Mouse (Mus musculus) retina, adult 2 months (tissue): ENCODE data around the gene Rnf10.
"Not testable (repeated sequence)": the region's sequence is repeated elsewhere in the genome, so short reads cannot be mapped to it uniquely, and the experiment has no call there.

Experiments
- DNase-seq: peaks from one replicate; pipeline ENCODE4 v3.0.0-alpha.2; 2012; ENCODE audit warnings: low read depth, low spot score

Rnf10 gene

DNA sequence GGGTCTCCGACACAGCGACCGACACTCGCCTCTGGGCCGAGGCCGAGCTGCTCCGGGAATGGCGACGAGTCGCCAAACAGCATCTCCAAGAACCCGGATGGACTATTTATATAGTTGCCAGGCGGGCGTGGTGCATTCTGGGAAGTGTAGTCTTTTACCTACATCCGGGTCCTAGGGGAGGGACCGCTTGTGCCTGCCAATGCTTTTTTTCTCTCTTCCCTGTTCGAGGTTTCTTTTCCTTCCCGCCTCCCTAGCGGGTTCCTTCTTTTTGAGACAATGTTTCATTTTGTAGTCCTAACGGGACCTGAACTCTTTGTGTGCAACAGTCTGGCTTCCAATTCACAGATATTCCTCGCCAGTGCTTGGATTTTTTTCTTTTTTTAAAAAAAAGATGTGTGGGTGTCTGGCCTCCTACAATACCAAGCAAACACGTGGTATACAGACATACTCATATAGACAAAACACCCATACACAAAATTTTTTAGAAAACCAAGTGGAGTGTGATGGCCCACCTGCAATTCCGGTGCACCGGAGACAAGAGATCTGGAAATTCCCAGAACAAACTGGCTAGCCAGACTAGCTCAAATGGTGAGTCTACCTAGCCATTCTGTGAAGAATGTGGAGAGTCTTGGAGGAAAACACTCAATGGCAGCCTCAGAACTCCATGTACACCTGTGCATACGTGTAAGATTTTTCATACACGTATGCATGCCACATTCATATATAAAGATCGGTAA is at the start of gene Rnf10:
Gene Rnf10 (minus strand): TSS at position 87 of the 737 bp plus-strand sequence.
- peak; percentile 94 for DNase-seq

DNA sequence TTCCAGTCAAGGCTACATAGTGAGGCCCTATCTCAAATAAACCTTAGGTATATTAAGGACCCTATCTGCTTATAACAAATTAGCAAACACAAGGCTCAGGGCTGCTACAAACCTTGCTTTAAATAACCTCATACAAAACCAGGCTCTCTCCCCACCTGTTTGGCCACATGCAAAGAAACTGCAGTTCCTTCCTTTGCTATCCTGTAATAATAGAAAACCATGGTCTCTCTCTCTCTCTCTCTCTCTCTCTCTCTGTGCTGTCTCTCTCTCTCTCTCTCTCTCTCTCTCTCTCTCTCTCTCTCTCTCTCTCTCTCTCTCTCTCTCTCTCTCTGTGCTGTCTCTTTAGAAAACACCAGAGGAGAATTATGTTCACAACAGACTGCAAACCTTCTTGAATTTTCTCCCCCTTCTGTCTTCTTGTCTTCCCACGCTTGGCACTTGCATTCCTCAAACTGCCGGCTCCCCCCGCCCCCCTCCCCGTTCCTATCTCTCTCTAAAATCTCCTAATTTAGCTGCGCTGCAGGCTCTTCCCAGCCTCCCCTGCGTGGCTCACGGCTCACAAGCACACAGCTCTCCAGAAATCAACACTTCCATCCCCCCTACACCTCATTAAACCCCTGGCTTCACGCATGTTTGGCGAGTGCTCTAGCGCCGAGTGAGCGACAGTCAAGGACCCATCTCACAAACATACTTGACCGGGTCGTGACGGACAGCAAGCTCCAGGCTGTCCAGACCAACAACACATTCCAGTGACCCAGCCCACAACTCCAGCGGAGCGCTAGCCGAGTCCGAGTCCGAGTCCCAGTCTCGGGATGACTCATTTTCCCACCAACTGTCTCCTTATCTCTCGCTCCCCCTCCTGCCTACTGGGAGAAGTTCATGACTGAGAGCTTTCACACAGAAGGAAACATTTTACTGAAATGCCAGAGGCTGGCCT is 46.6 kb upstream of the Rnf10 start:
- DNase-seq, result no peak

DNA sequence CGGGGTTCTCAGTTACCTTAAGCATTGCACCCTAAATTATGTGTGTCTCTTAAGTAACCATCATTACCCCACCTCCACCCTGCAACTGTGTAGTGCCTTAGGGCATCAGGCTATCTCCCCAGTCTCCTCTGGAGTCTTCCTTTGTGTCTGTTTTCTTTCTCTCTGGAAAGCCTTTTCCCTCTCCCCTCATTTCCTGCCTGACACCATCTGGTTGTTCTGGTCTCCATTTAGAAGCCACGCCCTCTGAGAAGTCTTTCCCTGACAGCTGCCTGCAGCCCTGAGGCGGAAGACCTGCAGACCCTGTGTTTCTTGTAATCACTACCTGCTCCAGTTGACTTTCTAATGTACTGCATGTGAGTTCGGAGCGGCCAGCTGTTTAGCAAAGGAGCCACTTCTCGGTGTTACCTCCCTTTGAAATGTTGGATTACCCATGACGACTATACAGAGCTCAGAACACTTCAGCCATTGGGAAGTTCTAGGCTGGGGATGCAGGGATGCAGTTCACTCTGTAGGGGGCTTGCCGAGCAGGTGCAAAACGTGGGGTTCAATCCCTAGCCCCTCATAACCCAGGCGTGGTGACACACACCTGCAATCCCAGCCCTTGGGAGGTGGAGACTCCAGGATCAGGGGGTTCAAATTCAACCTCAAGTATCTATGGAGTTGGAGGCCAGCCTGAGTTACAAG is 45.1 kb upstream of the Rnf10 start:
- no peak for DNase-seq

DNA sequence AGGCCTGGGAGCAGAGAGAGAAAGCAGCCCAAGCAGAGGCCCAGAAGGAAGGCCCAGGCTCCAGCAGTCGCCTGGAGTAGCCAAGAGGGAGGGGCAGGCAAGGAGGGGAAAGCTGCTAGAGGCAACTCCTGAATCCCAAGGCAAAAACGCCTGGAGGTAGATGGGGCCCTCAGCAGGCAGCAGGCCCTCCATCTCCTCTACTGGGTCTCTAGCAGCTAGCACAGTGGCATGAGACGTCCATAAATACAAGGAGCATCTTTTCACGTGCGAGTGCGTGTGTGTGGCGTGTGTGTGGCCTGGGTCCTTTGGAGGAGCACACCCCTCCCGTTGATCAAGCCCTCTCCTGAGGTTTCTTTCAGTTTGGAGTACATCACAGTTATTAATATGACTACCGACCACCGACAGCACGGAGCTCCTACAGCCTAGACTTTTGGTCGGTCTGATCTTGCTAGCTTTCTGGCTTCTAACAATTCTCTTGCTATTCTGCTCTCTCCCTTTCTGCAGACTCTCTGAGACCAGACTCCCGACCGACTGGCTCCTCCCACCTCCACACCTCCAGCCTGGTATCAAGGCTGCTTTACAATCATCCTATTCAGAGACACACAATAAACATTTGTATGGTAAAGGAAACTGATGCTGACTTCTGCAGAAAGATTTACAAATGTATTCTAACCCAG is 44.4 kb upstream of the Rnf10 start:
- DNase-seq, result no peak

DNA sequence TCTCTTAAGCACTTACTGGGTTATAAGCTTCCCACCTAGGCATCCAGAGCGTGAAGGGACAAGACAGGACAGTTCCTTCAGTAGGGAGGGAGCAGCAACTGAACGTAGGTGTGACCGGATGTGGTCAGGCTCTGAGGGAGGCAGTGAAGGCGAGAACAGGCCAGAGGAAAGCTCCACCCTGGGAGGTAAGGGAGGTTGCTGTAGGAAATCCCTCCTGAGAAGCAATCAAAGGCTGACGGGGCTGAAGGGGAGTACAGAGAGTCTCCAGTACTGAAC is 40.9 kb upstream of the Rnf10 start:
- DNase-seq, result no peak

DNA sequence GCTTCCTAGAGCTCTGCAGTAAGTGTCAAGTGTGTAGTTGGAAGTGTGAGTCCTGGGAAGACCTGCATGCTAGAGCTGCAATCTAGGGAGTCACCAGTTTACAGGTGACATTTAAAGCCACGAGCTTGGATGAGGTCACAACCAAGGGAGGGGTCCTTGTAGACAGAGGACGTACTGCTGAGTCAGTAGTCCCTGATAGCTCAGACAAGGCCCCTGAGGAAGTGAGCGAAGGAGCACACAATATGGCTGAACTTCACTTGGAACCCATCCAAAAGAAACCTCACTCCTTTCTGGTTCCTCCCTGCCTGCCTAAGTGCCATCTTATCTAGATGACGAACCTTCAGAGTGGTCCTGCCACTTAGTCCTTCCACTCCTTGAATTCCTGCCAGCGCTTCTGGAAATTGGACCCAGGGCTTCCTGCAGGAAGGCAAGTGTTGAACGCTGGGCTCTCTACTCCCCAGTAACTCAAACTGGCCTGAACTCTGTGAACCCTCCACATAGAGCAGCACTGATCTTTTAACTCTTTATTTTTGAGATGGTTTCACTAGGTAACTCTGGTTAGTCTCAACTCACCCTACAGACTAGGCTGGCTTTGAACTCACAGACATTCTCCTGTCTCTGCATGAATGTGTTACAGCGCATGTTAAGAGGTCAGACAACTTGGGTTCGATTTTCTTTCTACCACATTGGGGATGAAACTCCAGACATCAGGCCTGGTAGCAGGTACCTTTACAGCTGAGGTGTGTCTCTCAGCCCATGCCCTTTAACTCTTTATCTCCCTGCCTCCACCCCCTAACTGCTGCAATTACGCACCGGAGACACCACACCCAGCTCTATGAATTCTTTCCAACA is 40.3 kb upstream of the Rnf10 start:
- DNase-seq, result no peak

DNA sequence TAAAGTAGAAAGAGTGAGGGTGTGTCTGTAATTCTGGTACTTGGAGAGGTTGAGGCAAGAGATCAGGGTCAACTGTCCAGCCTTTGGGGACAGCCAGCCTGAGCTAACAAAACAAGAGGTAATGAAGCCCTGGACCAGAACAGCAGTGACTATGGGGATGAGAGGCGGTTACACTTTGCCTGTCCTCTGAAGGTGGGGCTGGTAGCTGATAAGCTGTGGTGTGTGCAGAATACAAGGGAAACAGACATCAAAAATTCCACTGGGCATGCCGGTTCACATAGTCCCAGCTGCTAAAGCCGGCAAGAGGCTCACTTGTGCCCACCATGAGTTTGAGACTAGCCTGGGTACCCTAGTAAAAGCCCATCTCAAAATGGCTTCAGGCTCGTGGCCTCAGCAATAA is 39.7 kb upstream of the Rnf10 start:
- no peak for DNase-seq

DNA sequence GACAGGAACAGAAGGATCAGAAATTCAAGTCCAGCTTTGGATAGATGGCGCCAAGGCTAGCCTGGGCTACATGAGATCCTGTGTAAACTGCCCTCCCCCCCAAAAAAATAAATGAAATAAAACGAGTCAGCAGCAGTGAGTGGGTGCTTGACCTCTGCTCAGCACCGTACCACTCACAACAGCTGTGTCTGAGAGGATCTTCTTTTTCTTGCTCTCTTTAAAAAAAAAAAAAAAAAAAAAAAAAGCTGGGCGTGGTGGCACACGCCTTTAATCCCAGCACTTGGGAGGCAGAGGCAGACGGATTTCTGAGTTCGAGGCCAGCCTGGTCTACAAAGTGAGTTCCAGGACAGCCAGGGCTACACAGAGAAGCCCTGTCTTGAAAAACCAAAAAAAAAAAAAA is 29.5 kb upstream of the Rnf10 start:
- DNase-seq, result not testable (repeated sequence)

DNA sequence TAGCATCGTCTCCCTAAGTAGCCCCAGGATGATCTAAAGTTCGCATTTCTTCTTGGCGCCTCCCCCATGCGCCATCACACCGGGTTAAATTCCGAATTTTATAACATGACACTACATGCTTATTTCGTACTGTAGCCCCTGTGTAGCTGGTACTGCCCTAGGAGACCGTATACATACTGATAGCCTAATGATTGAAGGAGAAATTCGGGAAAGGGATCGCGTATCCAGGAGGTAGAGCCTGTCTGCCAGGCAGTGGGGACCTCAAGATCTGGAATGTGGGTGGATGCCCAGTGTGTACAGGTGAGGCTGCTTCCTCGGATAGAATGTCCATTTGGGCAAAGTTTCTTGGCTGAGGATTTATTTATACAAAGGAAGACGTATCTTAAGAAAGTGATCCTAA is 28.9 kb upstream of the Rnf10 start:
- no peak for DNase-seq

DNA sequence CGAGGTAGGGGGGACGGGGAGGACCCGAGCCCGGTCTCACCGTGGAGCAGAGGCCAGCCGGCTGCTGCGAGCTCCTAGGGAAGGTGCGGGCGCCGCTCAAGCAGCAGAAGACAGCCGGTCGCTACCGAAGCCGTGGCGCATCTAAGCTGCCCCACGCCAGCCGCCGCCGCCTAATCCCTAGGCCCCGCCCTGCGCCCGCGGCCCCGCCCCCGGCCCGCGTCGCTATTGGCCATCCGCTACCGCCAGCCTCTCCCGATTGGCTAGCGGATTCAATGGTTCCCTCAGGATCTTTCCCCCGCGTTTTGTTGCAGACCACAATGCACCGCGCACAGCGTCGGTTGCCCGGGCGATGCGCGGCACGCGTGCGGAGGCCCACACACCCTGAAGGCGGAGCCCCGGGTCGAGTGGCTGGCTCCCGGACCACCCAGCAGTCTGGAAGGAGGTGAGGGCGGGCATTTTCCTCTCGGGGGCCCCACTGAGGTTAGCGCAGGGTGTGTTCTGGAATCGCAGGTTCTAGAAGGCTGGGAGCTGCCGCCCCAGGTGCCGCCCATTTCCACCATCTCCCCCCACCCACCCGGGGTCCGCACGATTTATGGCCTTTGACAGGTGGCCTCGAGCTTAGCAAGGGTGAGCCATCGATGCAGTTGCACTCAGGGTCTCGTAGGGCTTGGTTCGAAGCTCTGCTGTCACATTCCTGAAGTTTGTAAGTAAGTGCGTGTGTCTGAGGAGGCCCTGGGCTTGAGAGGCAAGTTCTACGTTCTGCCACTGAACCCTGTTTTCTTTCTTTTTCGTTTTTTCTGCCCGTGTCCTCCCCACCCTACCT is 28.3 kb upstream of the Rnf10 start, which contains the start of gene Dynll1:
Gene Dynll1 (minus strand): TSS at position 208 of the 823 bp plus-strand sequence.
- peak; percentile 99 for DNase-seq

DNA sequence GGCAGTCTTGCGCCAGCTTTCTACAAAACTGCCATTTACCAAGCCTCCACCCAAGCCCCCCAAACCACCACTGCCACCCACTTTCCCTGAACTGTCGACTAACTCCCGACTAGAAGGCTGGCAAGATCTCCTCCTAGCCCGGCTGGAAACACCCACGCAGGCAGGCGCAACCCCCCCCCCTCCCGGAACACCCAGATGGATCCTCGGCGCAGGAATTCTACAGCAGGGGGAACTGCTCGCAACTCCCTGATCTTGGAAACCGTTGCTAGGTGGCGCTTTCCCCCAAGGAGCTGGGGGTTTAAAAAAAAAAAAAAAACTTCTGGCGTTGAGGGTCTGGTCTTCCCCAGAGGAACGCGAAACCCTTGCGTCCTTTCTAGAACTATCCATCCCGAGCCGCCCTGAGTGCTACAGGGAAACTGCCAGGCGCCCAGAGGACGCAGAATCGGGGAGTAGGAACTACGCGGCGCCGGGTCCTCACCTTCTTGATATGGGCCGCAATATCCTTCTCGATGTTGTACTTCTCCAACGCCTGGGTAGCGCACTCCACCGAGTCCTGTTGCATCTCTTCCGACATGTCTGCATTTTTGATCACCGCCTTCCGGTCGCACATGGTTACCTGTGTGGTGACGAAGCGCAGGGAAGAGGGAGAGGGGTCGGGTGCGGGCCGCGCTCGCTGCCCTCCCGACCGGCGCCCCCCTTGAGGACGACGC is 27.5 kb upstream of the Rnf10 start:
- peak; percentile 37 for DNase-seq

DNA sequence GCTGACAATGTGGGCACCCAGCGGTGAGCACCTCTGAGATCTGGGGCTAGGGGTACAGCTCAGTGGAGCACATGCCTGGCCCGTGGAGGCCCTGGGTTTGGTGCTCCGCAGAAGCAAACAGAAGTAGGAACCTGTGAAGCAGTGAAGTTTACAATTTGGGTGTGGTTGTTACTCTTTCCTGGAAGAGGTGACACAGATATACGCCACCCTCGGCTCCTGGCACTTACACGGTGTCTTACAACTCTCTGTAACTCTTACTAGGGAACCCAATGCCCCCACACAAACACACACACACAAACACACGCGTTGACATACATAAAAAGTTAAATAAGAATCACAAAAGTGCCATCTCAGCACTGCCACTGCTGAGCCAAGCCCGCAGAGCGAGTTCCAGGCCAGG is 23.6 kb upstream of the Rnf10 start:
- DNase-seq, result no peak

DNA sequence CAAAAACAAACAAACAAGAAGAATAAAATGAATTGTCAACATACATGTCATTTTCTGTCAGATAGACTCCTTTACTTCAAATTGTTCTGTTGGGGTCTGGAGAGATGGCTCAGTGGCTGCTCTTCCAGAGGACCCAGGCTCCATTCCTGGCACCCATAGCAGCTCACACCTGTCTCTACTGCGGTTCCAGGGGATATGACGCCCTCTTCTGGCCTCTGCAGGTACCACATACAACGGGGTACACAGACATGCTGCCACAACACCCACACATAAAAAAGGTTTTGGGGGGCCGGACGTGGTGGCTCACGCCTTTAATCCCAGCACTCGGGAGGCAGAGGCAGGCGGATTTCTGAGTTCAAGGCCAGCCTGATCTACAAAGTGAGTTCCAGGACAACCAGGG is 21.5 kb upstream of the Rnf10 start:
- no peak for DNase-seq

DNA sequence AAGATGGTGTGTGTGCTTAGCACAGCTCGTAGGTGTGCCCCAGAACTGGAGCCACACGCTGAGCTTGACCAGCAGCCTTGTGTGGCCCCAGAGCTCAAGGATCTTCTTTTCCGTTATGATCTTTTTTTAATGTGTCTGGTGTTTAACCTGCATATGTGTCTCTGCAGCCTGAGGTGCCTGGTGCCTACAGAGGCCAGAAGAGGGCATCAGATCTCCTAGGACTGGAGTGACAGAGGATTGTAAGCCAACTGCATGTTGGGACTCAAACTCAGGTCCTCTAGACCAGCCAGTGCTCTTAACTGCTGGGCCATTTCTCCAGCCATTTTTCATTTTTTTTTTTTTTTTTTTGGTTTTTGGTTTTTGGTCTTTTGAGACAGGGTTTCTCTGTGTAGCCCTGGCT is 12.0 kb upstream of the Rnf10 start:
- DNase-seq, result no peak

DNA sequence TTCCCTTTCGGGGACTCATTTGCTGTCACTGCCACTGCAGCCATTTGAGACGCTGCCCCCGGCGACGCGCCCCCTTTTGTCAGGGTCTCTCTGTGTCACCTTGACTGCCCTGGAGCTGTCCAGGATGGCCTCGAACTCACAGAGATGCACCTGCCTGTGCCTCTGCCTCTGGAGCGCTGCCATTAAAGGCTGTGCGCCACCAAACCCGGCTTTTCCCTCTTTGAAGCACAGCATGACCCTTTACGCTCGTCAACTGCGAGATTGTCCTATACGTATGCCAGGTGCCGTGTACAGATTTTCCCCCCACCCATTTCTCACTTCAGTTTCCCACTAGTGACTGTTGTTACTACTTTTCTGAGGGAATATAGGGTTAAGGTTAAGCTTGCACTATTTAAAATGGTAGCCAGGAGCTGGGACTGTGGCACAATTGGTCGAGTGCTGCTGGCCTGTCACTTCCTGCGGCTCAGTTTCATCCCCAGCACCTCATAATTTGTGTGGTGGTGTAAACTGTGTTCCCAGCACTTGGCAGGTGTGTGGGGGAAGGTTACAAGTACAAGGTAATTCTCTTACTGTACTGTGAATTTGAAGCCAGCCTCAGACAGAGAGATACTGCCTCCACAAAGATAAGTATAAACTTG is 7.5 kb upstream of the Rnf10 start:
- no peak for DNase-seq

DNA sequence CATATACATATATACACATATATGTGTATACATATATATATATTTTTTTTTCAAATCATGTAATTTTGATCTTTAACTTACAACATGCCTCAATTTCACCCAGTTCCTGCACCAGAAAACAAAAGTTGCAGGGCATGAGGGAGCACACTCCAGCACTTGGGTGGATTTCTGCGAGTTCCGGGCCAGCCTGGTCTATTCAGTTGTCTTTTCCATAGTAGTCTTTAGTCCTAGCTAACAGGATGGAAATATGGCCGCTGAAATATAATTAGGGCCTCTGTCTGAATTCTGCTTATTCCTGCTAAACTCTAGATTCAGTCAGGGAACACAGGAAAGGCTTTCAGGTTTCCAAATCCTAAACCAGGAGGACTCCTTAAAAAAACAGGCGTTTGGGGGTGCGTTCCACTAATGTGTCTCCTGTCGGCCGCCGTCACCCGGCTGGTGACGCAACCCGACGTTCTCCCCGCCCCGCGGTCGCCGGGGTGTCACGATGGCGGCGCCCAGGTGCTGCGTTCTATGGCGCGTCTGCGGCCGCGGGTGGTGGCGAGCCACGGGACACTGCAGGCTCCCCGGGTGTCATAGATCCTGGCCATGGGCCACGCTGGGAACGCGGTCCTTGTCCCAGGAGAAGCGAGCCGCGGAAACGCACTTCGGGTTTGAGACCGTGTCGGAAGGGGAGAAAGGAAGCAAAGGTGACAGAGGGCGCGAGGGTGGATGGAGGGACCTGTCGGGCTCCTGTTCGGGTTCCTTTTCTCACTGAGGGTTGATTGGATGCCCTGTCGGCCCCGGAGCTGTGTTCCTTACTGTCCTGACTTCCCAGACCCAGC is 6.7 kb upstream of the Rnf10 start, which contains the start of gene Coq5:
Gene Coq5 (plus strand): TSS at position 441 of the 824 bp plus-strand sequence.
- peak; percentile 72 for DNase-seq

DNA sequence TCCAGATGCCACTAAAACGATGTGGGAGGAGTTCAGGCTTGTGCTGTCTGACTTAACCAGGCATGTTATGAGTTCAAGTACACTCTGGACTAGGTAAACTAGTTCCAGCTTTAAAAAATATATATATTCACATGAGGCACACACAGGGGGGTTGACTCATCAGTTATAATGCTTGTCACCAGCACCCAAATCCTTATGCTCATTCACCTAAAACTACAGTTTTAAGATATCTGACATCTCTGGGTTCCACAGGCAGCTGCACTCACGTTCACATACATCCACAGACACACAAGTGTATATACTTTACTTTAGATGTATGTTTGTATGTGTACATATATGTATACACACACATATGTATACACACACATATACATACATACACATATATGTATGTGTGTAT is 6.1 kb upstream of the Rnf10 start:
- no peak for DNase-seq

DNA sequence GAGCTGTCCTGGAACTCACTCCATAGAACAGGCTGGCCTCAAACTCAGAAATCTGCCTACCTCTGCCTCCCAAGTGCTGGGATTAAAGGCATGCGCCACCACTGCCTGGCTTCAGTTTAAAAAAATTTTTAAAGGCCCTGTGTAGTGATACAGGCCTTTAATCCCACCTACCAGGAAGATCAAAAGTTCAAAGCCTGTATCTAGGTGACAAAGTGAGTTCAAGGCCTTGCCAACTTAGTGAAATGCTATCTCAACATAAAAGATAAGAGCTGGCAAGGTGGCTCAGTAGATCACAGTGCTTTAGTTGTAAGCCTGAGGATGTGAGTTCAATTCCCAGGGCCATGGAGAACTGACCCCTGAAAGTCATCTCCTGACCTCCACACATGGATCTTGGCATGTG is 5.4 kb upstream of the Rnf10 start:
- no peak for DNase-seq
